Mouse (Mus musculus): Measurements from ENCODE around the gene Cmc2. TPM values are rescaled to one million over a fixed set of nuclear protein-coding genes. Genes with fewer than 3 reads are reported as not detected.

The Cmc2 gene
- polyA plus RNA-seq, 2 experiments = 29.0 to 69.3 TPM

DNA sequence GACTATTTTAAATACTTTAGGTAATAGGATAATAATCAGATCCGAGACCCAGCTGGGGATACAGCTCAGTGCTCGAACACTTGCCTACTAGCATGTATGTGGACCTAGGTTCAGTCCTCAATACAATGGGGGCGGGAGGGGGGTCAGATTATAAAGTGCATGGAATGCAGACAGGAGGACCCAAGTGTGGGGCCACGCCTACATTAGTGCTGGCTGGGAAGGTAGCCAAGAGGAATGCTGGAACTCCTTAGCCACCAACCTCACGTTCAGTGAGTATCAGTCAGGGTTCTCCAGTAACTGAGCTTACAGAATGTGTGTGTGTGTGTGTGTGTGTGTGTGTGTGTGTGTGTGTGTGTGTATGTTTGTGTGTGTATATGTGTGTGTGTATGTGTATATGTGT, 30.1 kb upstream of the Cmc2 start:
- Histone ChIP-seq H3K9me3 (ENCODE audit: control insufficient read depth, low read length) (no peaks in the 10 kb centered on the region), H3K36me3 (ENCODE audit: control insufficient read depth, insufficient read depth, low read length) (peaks cover 31% of the 10 kb centered on the region), H3K27ac (replicated peaks; ENCODE audit: low read depth, low read length) (no peak overlapping the region), H3K4me2 (replicated peaks; ENCODE audit: low read depth, low read length, severe bottlenecking) (no peak overlapping the region), H3K4me1 (ENCODE audit: control insufficient read depth, insufficient read depth, low read length) (peaks cover 6% of the 10 kb centered on the region; the same call in 1 of the 2 replicates), H3K4me3 (replicated peaks; ENCODE audit: low read length) (no peak overlapping the region), H3K9ac (ENCODE audit: low read depth, low read length, severe bottlenecking) (no peak overlapping the region), H3K27me3 (ENCODE audit: control insufficient read depth, insufficient read depth, low read length) (no peaks in the 10 kb centered on the region)
- WGBS = 44% methylated on average over 5 of the region's 5 CpGs
- peak; percentile 71 for DNase-seq (ENCODE audit: low spot score)
- no peak for ATAC-seq (ENCODE audit: low FRiP score, low read depth)
- no peak for TF ChIP-seq POLR2A (IDR thresholded peaks at IDR 0.05; ENCODE audit: borderline replicate concordance, extremely low read depth, insufficient read depth, insufficient read length)

DNA sequence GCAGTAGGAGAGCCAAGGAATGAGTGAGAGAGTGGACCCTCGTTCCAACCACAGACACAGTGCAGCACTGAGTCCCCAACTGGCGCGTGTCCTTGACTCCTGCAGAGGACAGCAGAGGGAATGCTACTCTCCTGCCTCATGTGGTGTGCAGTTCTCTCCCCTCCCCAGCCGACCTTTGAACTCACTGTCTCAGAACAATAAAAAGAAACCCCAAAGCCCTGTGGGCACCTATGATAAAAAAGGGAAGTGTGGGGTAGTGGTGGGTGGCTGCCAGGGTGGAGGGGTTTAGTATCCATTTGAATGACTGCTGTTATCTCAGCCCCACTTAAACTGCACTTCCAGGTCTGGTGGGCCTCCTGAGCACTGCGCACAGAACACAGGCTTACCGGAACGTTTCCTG, 26.3 kb upstream of the Cmc2 start:
- H3K4me3 ChIP-seq (replicated peaks; ENCODE audit: low read length) = no peak overlapping the region
- TF ChIP-seq POLR2A (IDR thresholded peaks at IDR 0.05; ENCODE audit: borderline replicate concordance, extremely low read depth, insufficient read depth, insufficient read length) = no peak
- H3K9ac ChIP-seq (ENCODE audit: low read depth, low read length, severe bottlenecking) = no peak overlapping the region
- ATAC-seq (ENCODE audit: low FRiP score, low read depth) (no peak), DNase-seq (ENCODE audit: low spot score) (no peak)
- 84% methylated on average over 7 of the region's 7 CpGs for WGBS
- no peaks in the 10 kb centered on the region for H3K9me3 ChIP-seq (ENCODE audit: control insufficient read depth, low read length)
- no peak overlapping the region for H3K4me2 ChIP-seq (replicated peaks; ENCODE audit: low read depth, low read length, severe bottlenecking)
- H3K4me1 ChIP-seq (ENCODE audit: control insufficient read depth, insufficient read depth, low read length) = peaks cover 15% of the 10 kb centered on the region
- H3K36me3 ChIP-seq (ENCODE audit: control insufficient read depth, insufficient read depth, low read length) = no peaks in the 10 kb centered on the region
- no peak overlapping the region for H3K27ac ChIP-seq (replicated peaks; ENCODE audit: low read depth, low read length)
- no peaks in the 10 kb centered on the region for H3K27me3 ChIP-seq (ENCODE audit: control insufficient read depth, insufficient read depth, low read length)

DNA sequence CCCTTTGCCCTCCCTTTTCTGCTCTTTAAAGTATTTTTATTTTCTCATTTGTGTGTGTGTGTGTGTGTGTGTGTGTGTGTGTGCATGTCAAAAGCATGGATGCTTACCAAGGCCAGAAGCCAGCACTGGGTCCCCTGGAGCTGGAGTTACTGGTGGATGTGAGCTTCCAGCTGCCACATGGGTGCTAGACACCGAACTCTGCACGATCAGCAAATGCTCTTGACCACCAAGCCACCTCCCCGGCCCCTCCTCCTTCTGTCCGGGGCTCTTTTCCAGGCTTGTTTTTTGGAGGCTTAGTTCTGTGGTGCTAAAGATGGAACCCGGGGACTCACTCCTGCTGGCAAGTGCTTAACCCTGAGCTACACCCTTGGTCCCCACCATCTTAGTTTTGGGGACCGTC, 25.6 kb upstream of the Cmc2 start:
- Histone ChIP-seq H3K36me3 (ENCODE audit: control insufficient read depth, insufficient read depth, low read length) (no peaks in the 10 kb centered on the region), H3K9me3 (ENCODE audit: control insufficient read depth, low read length) (no peaks in the 10 kb centered on the region), H3K4me1 (ENCODE audit: control insufficient read depth, insufficient read depth, low read length) (peaks cover 15% of the 10 kb centered on the region), H3K4me3 (replicated peaks; ENCODE audit: low read length) (no peak overlapping the region), H3K27me3 (ENCODE audit: control insufficient read depth, insufficient read depth, low read length) (no peaks in the 10 kb centered on the region), H3K27ac (replicated peaks; ENCODE audit: low read depth, low read length) (no peak overlapping the region), H3K9ac (ENCODE audit: low read depth, low read length, severe bottlenecking) (no peak overlapping the region), H3K4me2 (replicated peaks; ENCODE audit: low read depth, low read length, severe bottlenecking) (no peak overlapping the region)
- no peak for TF ChIP-seq POLR2A (IDR thresholded peaks at IDR 0.05; ENCODE audit: borderline replicate concordance, extremely low read depth, insufficient read depth, insufficient read length)
- WGBS = 89% methylated on average over 6 of the region's 6 CpGs
- DNase-seq (ENCODE audit: low spot score) (no peak), ATAC-seq (ENCODE audit: low FRiP score, low read depth) (no peak)

DNA sequence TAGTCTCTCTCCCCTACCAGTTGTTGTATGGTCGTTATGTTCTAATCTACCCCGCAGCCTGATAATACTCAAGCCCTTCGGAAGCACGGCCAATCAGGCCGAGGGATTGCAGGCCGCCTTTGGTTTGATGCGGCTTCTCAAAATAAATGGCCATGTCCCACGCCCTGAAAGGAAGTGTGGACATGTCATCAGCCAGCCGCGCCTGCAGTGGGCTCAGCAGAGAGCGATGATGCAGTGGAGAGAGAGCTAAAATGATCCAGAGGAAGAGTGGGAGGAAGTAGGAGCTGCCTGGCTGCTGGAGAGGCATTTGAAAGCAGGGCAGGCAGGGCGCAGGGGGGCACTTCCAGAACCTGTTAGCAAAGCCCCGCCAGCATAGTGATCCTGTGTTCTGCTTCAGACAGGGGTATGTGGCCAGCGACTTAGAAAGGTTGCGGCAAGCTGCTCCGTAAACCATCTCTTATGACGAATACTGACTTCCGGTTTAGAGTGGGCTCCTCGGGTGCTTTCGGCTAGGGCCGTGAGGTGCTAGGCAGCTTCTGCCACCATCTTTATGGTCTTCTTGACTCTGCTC, 25.1 kb upstream of the Cmc2 start:
- Histone ChIP-seq H3K9ac (ENCODE audit: low read depth, low read length, severe bottlenecking) (no peak overlapping the region), H3K4me3 (replicated peaks; ENCODE audit: low read length) (no peak overlapping the region)

DNA sequence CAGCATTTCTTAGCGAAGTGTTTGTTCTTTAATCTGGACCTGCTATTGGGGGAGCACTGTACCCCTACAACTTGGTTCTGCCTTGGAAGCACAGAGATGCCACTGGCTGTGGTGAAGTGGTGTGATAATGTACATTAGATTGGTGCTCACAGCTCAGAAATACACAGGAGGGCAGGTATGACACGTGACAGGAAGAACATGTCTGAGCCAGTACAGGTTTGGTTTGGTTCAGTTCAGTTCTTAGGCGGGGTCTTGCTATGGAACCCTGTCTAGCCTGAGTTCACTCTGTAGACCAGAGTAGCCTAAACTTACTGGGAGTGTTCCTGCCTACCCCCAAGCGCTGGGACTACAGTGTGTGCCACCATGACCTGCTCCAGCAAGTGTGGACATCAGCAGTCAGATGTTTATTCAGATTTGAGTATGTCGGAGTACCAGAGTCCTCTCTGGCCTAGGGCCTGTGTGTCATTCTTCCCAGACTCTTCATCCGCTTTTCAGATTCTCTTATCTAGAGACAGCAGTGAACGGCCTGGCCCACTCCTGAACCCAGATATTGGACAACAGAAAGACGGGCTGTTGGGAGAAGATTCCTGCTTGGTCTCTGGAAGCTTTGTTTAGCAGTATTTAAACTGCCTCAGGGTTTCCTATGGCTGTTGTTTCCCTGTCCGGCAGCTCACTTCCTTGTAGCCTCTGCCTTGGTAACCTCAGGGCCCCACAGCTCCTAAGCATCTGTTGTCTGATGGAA, 24.1 kb upstream of the Cmc2 start:
- no peak overlapping the region for H3K4me3 ChIP-seq (replicated peaks; ENCODE audit: low read length)
- no peak overlapping the region for H3K27ac ChIP-seq (replicated peaks; ENCODE audit: low read depth, low read length)
- DNase-seq (ENCODE audit: low spot score) = no peak
- H3K4me1 ChIP-seq (ENCODE audit: control insufficient read depth, insufficient read depth, low read length) = peaks cover 10% of the 10 kb centered on the region
- H3K27me3 ChIP-seq (ENCODE audit: control insufficient read depth, insufficient read depth, low read length) = no peaks in the 10 kb centered on the region
- no peaks in the 10 kb centered on the region for H3K9me3 ChIP-seq (ENCODE audit: control insufficient read depth, low read length)
- WGBS = 83% methylated on average over 9 of the region's 9 CpGs
- H3K4me2 ChIP-seq (replicated peaks; ENCODE audit: low read depth, low read length, severe bottlenecking) = no peak overlapping the region
- no peaks in the 10 kb centered on the region for H3K36me3 ChIP-seq (ENCODE audit: control insufficient read depth, insufficient read depth, low read length)
- ATAC-seq (ENCODE audit: low FRiP score, low read depth) = no peak
- TF ChIP-seq POLR2A (IDR thresholded peaks at IDR 0.05; ENCODE audit: borderline replicate concordance, extremely low read depth, insufficient read depth, insufficient read length) = no peak
- no peak overlapping the region for H3K9ac ChIP-seq (ENCODE audit: low read depth, low read length, severe bottlenecking)

More for the DNA sequence above, 25.1 kb upstream of the Cmc2 start:
- H3K27me3 ChIP-seq (ENCODE audit: control insufficient read depth, insufficient read depth, low read length) = no peaks in the 10 kb centered on the region
- H3K9me3 ChIP-seq (ENCODE audit: control insufficient read depth, low read length) = no peaks in the 10 kb centered on the region
- H3K36me3 ChIP-seq (ENCODE audit: control insufficient read depth, insufficient read depth, low read length) = no peaks in the 10 kb centered on the region
- H3K4me2 ChIP-seq (replicated peaks; ENCODE audit: low read depth, low read length, severe bottlenecking) = no peak overlapping the region
- H3K4me1 ChIP-seq (ENCODE audit: control insufficient read depth, insufficient read depth, low read length) = peaks cover 15% of the 10 kb centered on the region
- no peak for TF ChIP-seq POLR2A (IDR thresholded peaks at IDR 0.05; ENCODE audit: borderline replicate concordance, extremely low read depth, insufficient read depth, insufficient read length)
- no peak overlapping the region for H3K27ac ChIP-seq (replicated peaks; ENCODE audit: low read depth, low read length)
- no peak for ATAC-seq (ENCODE audit: low FRiP score, low read depth)
- 86% methylated on average over 21 of the region's 21 CpGs for WGBS
- DNase-seq (ENCODE audit: low spot score) = no peak

All from limb, embryonic 14.5 days (tissue).